Mouse (Mus musculus): ENCODE results near the gene Pak6.

GRCm38 (mm10) chr2:118658457-118658856, 4.6 kb upstream of the Pak6 start:
- TF ChIP-seq GATA1 (IDR thresholded peaks at IDR 0.05; ENCODE audit: low read length) (no peak), TAL1 (IDR thresholded peaks at IDR 0.05; ENCODE audit: low read length) (no peak)
